Mouse (Mus musculus) common myeloid progenitor, adult 5-6 weeks (primary cell): ENCODE measurements at regions not wholly inside any gene's neighbourhood (a gene's known extent, or its start where the extent isn't known, plus 50 kb on each side); places are given as distances from the start of the nearest gene placed in this dataset.

Experiments
- ATAC-seq: replicated peaks from 2 replicates; pipeline ENCODE4 v1.8.0; 2016; ENCODE audit warnings: low read depth, mild to moderate bottlenecking, moderate TSS enrichment, inconsistent platforms; ENCODE audit not compliant: poor library complexity, severe bottlenecking

- ATAC-seq: no peak
These were observed 57.0 kb upstream of the Plxnc1 start for GRCm38 (mm10) chr10:95001650-95002049.

- no peak for ATAC-seq
These were observed 55.1 kb upstream of the Plxnc1 start for GRCm38 (mm10) chr10:94999716-95000115.
